Mouse (Mus musculus) hindbrain, embryonic 12.5 days (tissue): Measurements from ENCODE around the gene Acoxl. TPM values are rescaled to one million over a fixed set of nuclear protein-coding genes. Genes with fewer than 3 reads are reported as not detected.

ENCODE experiments used
- ATAC-seq: fragments of 200-750 bp; cut with Nextera tagmentation; 2 replicates; pipeline ENCODE4 v1.8.0; 2017; ENCODE audit warnings: moderate TSS enrichment; ENCODE audit not compliant: low FRiP score
- H3K27ac ChIP-seq: fragments of 300-500 bp; sonication (generic); 2 replicates; pipeline ENCODE4 v1.5.1; 2016; ENCODE audit warnings: mild to moderate bottlenecking
- H3K27me3 ChIP-seq: fragments of 300-500 bp; sonication (generic); 2 replicates; pipeline ENCODE4 v1.6.1; 2016; ENCODE audit warnings: mild to moderate bottlenecking
- H3K36me3 ChIP-seq: fragments of 300-500 bp; sonication (generic); 2 replicates; pipeline ENCODE4 v1.6.1; 2016; ENCODE audit warnings: mild to moderate bottlenecking
- H3K4me1 ChIP-seq: fragments of 300-500 bp; sonication (generic); 2 replicates; pipeline ENCODE4 v1.6.1; 2016
- H3K4me2 ChIP-seq: fragments of 300-500 bp; sonication (generic); replicated peaks from 2 replicates; pipeline ENCODE4 v1.6.1; 2016; ENCODE audit warnings: mild to moderate bottlenecking
- H3K4me3 ChIP-seq: fragments of 300-500 bp; sonication (generic); 2 replicates; pipeline ENCODE4 v1.5.1; 2016; ENCODE audit warnings: mild to moderate bottlenecking
- H3K9ac ChIP-seq: fragments of 300-500 bp; sonication (generic); 2 replicates; pipeline ENCODE4 v1.6.1; 2016; ENCODE audit warnings: mild to moderate bottlenecking, moderate library complexity
- H3K9me3 ChIP-seq: fragments of 300-500 bp; sonication (generic); replicated peaks from 2 replicates; pipeline ENCODE4 v1.6.1; 2016; ENCODE audit warnings: mild to moderate bottlenecking
- WGBS: fragments of 180-500 bp; shearing (Covaris S2); methylation state at CpG from one replicate; pipeline ENCODE4 v1.1.7; 2016; 5-methylcytosine and 5-hydroxymethylcytosine counted together
- polyA plus RNA-seq: library from polyadenylated mRNA; unstranded; fragments of >200 nt; fragmentation: Nextera tagmentation; extraction: Ambion mirVana; gene quantifications from 2 replicates; pipeline ENCODE4 v1.2.1, GENCODE M21; 2016

Acoxl gene
- polyA plus RNA-seq, 1 experiment from 2014 or later = 0.15 TPM

DNA sequence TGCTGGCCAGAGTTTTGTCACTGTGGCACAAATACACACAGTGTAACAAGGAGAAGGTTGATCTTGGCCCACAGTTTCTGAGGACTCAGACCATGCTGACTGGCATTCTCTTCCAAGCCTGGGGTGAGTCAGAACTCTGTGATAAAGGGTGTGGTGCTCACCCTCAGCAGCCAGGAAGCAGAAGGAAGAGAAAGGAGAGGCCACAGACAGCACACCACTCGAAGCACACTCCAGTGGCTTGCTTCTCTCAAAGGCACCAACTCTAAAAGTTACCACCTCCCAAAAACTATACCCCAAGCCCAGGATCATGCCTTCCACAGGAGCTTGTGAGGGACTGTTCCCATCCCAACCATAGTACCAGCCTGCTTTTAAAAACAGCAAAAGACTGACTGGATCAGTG, 220.0 kb downstream of the Acoxl start:
- Histone ChIP-seq H3K27ac (no peak overlapping the region), H3K4me1 (no peaks in the 10 kb centered on the region), H3K9me3 (no peaks in the 10 kb centered on the region), H3K4me3 (no peak overlapping the region), H3K9ac (no peak overlapping the region), H3K36me3 (no peaks in the 10 kb centered on the region), H3K4me2 (no peak overlapping the region), H3K27me3 (no peaks in the 10 kb centered on the region)
- no peak for ATAC-seq
- 89% methylated on average over 1 of the region's 1 CpGs for WGBS

DNA sequence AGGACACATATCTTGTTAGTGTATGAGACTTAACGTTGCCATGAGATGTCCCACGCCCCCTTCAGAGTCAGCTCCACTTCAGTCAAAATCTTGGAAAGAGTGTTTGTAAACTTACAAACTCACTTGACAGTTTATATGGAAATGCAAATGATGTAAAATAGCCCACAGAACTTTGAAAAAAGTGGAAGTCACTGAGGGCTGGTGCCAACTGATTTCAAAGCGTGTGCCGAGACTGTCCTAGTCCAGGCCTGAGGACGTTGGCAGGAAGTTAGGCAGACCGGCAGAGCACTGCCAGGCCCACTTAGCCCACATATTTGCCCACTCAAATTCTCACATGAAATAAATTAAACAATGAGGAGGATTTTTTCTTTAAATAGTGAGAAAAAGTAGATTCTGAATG, 221.5 kb downstream of the Acoxl start:
- Histone ChIP-seq H3K4me2 (no peak overlapping the region), H3K9me3 (no peaks in the 10 kb centered on the region), H3K36me3 (no peaks in the 10 kb centered on the region), H3K27me3 (no peaks in the 10 kb centered on the region), H3K4me1 (0 out of 2 replicates have a peak, but pooled peaks cover 3% of the 10 kb centered on the region), H3K27ac (no peak overlapping the region), H3K4me3 (no peak overlapping the region), H3K9ac (no peak overlapping the region)
- ATAC-seq = no peak
- WGBS = 82% methylated on average over 6 of the region's 6 CpGs

DNA sequence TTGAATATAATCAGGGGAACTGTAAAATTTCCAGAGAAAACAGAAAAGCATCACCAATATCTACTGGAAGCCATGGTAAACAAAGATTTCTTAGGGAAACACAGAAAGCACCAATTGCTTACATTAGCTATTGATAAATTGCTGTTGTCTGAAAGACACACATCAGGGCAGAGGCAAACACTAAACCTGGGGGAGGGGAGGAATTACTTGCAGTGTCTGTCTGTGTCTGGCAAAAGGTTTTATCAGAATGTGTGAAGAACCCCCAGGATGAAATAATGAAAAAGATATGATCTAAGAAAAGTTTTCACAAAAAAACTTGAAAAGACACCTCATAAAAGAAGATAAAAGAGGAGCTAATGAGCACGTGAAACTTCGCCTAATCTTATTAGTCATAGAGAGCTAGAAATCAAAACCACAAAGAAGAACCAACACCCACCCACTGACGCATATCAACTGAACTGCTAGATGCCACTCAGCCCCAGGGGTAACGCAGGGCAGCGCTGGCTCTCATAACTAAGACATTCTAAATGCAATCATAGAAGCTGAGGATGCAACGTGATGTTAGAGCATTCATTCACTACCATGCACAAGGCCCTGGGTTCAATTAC, 222.1 kb downstream of the Acoxl start:
- Histone ChIP-seq H3K4me1 (0 out of 2 replicates have a peak, but pooled peaks cover 3% of the 10 kb centered on the region), H3K27ac (no peak overlapping the region), H3K27me3 (no peaks in the 10 kb centered on the region), H3K4me3 (no peak overlapping the region), H3K36me3 (no peaks in the 10 kb centered on the region), H3K9me3 (no peaks in the 10 kb centered on the region), H3K4me2 (no peak overlapping the region), H3K9ac (no peak overlapping the region)
- 46% methylated on average over 6 of the region's 6 CpGs for WGBS
- no peak for ATAC-seq

DNA sequence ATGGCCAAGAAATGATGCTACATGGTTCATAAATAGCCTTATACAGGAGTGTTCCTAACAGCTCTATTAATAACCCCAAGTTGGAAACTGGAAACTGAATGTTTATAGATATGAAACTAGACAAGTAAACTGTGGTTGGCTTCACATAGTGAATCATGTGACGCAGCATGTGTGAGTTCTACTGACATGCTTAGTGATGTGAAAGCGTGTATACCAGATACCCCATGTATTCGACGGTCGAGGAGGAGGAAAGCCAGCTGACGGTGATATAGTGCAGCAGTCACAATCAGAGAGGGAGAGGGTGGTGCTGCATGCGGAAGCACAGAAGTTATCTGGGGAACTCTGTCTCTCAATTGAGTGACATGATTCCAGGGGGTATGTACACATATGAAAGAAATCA, 222.8 kb downstream of the Acoxl start:
- no peak for ATAC-seq
- WGBS = 91% methylated on average over 7 of the region's 7 CpGs

DNA sequence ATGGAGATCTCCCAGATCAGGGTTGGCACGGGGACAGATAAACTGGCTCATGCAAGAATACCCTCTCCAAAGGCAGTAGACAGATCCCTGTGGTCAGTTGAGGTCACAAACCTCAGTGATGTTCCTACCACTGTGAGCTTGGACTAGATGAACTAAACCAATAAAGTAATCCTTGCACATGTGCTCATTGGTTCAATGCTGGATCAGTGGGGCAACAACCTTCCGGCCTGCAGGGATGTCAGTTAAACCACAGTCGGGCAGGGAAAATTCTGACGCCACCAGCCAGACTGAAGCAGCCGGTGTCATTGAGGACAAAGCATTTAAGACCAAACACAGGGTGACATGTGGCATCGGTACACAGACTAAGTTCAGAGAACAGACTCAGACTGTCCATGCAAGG, 224.1 kb downstream of the Acoxl start:
- Histone ChIP-seq H3K27ac (no peak overlapping the region), H3K36me3 (no peaks in the 10 kb centered on the region), H3K27me3 (no peaks in the 10 kb centered on the region), H3K9ac (no peak overlapping the region), H3K4me2 (no peak overlapping the region), H3K9me3 (no peaks in the 10 kb centered on the region), H3K4me1 (0 out of 2 replicates have a peak, but pooled peaks cover 3% of the 10 kb centered on the region), H3K4me3 (no peak overlapping the region)
- no peak for ATAC-seq
- WGBS = 94% methylated on average over 6 of the region's 6 CpGs

More for the DNA sequence above, 222.8 kb downstream of the Acoxl start:
- no peaks in the 10 kb centered on the region for H3K9me3 ChIP-seq
- no peak overlapping the region for H3K4me2 ChIP-seq
- 0 out of 2 replicates have a peak, but pooled peaks cover 3% of the 10 kb centered on the region for H3K4me1 ChIP-seq
- no peak overlapping the region for H3K9ac ChIP-seq
- no peaks in the 10 kb centered on the region for H3K36me3 ChIP-seq
- H3K4me3 ChIP-seq = no peak overlapping the region
- H3K27ac ChIP-seq = no peak overlapping the region
- H3K27me3 ChIP-seq = no peaks in the 10 kb centered on the region

DNA sequence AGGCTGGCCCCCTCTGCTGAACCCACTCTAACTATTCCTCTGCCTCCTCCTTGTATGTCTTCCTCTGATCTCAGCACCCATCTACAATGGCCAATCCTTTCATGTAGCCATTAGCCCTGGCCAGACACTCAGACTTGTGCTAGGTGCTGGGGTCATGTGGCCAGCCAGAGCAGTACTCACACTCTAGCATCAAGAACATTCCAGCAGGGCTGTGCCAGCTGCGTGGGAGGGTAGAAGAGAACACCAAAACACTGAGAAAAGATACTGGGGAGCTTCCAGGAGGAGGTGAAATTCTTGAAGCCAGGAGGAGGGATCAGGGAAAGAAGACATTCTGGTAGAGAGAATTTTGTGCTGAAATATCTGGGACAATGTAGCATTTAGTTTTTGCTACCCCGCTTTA, 226.3 kb downstream of the Acoxl start:
- H3K9ac ChIP-seq = no peak overlapping the region

DNA sequence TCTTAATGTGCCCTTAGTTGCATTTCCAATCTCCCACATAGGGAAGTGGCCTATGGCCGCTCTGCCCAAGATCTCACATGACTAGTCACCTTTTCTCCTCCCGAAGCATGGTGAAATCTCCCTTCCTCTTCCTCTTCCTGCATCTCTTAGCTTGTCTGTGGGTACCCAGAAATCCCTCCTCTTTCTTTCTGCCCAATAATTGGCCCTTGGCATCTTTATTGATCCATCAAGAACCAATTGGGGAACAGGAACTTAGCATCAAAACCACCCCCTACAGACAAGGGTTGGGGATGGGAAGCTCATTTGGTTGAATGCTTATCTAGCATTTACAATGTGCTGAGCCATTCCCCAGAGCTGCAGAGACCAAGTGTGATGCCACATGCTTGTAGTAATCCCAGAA, 226.9 kb downstream of the Acoxl start:
- 86% methylated on average over 2 of the region's 2 CpGs for WGBS
- H3K9me3 ChIP-seq = no peaks in the 10 kb centered on the region
- no peaks in the 10 kb centered on the region for H3K27me3 ChIP-seq
- H3K27ac ChIP-seq = no peak overlapping the region
- H3K36me3 ChIP-seq = no peaks in the 10 kb centered on the region
- 0 out of 2 replicates have a peak, but pooled peaks cover 3% of the 10 kb centered on the region for H3K4me1 ChIP-seq
- ATAC-seq = no peak
- no peak overlapping the region for H3K4me2 ChIP-seq
- H3K9ac ChIP-seq = no peak overlapping the region
- H3K4me3 ChIP-seq = no peak overlapping the region

More for the DNA sequence above, 226.3 kb downstream of the Acoxl start:
- H3K36me3 ChIP-seq = no peaks in the 10 kb centered on the region
- ATAC-seq = no peak
- H3K4me1 ChIP-seq = 0 out of 2 replicates have a peak, but pooled peaks cover 3% of the 10 kb centered on the region
- H3K4me2 ChIP-seq = no peak overlapping the region
- 93% methylated on average over 2 of the region's 2 CpGs for WGBS
- H3K9me3 ChIP-seq = no peaks in the 10 kb centered on the region
- no peak overlapping the region for H3K4me3 ChIP-seq
- no peak overlapping the region for H3K27ac ChIP-seq
- H3K27me3 ChIP-seq = no peaks in the 10 kb centered on the region

DNA sequence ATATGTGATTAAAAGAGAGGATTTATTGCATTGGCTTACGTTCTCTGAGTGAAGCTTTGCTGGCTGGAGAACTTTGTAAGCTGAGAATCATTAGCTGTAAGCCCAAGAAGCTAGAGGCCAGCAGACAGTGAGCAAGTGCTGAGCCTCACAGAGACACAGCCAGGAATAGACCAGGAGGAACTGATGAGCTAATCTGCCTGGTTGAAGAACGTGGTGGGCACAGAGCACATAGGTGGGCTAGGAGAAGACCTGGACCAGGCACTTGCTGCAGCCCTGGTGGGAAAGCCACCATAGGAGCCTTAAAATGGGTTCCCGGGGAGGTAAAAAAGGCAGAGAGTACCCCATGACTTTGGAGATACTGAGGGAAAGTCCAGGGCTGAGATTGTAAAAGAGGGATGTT, 228.5 kb downstream of the Acoxl start:
- Histone ChIP-seq H3K27me3 (no peaks in the 10 kb centered on the region), H3K4me2 (no peak overlapping the region), H3K9me3 (no peaks in the 10 kb centered on the region), H3K27ac (no peak overlapping the region), H3K4me3 (no peak overlapping the region), H3K4me1 (0 out of 2 replicates have a peak, but pooled peaks cover 3% of the 10 kb centered on the region), H3K36me3 (no peaks in the 10 kb centered on the region), H3K9ac (no peak overlapping the region)
- ATAC-seq = no peak
- WGBS = 81% methylated on average over 3 of the region's 3 CpGs

DNA sequence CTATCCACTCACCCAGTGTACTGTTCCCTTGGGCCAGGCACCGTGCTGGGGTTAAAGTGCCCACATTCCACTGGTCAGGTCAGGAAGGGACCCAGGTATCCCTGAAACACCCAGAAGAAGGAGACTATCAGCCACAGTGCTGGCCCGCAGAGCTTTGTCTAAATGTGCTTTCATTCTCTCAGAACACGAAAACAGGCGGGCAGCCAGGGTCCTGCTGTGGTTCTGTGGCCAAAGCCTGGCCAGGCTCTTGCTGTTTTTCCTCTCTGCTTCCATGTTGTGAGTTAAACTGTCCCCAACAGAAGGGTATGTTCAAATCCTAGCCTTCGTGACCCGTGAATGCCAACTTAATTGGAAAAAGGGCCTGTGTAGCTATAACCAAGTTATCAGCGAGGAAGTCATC, 228.9 kb downstream of the Acoxl start:
- Histone ChIP-seq H3K27ac (no peak overlapping the region), H3K27me3 (no peaks in the 10 kb centered on the region), H3K4me1 (0 out of 2 replicates have a peak, but pooled peaks cover 3% of the 10 kb centered on the region), H3K4me2 (no peak overlapping the region), H3K9ac (no peak overlapping the region), H3K36me3 (no peaks in the 10 kb centered on the region), H3K4me3 (no peak overlapping the region), H3K9me3 (no peaks in the 10 kb centered on the region)
- 84% methylated on average over 7 of the region's 7 CpGs for WGBS
- no peak for ATAC-seq

DNA sequence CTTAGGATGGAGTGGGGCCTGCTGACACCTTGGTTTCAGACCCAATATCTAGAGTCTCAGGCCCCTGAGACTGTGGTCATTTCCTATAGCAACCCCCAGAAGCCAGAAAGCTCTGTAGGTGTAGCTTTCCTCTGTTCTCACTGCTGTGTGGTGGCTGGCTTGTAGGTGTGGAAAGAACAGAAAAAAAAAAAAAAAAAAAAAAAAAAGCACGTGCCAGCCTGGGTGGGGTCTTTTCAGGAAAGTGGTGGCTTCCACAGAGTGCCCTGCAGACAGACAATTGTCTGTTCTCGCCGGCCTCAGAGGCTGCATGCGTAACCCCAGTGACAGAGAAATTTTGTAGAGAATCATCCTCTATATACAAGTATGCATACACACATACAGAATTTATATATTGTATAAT, 229.5 kb downstream of the Acoxl start:
- Histone ChIP-seq H3K4me2 (no peak overlapping the region), H3K27ac (no peak overlapping the region), H3K36me3 (no peaks in the 10 kb centered on the region), H3K4me1 (0 out of 2 replicates have a peak, but pooled peaks cover 3% of the 10 kb centered on the region), H3K9me3 (no peaks in the 10 kb centered on the region), H3K4me3 (no peak overlapping the region), H3K9ac (no peak overlapping the region), H3K27me3 (no peaks in the 10 kb centered on the region)
- 79% methylated on average over 4 of the region's 4 CpGs for WGBS
- ATAC-seq = no peak

DNA sequence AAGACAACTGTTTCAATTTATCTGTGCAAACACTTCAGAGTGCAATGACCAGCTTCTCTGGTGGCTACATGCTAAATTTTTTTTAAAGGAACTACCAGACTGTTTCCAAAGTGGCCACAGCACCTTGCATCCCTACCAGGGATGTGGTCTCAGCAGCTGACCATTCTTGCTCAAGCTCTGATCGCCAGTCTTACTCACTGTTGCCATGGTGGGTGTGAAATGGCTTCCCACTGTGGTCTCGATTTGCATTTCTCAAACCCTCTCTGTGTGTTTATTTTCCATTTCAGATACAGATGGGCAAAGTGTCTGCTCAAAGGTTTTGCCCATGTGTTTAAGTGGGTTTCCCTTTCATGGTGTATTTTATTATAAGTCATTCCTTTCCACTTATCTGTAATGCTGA, 230.3 kb downstream of the Acoxl start:
- H3K9ac ChIP-seq = no peak overlapping the region
- no peak for ATAC-seq
- no peaks in the 10 kb centered on the region for H3K27me3 ChIP-seq
- no peaks in the 10 kb centered on the region for H3K9me3 ChIP-seq
- no peak overlapping the region for H3K4me2 ChIP-seq
- 54% methylated on average over 2 of the region's 2 CpGs for WGBS
- 0 out of 2 replicates have a peak, but pooled peaks cover 3% of the 10 kb centered on the region for H3K4me1 ChIP-seq
- no peak overlapping the region for H3K27ac ChIP-seq
- H3K4me3 ChIP-seq = no peak overlapping the region
- no peaks in the 10 kb centered on the region for H3K36me3 ChIP-seq

DNA sequence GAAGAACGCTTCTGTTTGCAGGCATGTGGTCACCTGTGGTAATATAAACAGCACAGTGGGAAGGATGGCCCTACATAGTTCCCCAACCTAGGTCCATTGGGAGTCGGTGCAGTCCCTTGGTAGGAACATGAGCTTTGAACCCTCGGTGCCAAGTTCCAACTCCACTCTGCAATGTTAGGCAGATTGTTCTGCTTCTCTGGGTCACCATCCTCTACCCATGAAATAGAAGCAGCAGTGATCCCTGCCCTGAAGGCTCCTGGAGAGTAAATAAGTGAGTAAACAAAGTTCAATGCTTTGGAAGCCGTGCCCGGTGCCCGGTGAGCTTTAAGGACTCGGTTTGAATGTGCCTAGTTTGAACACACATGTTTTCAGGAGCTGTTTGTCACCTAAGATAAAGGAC, 233.1 kb downstream of the Acoxl start:
- ATAC-seq = no peak
- Histone ChIP-seq H3K4me1 (no peaks in the 10 kb centered on the region), H3K27me3 (no peaks in the 10 kb centered on the region), H3K4me2 (no peak overlapping the region), H3K9me3 (no peaks in the 10 kb centered on the region), H3K27ac (no peak overlapping the region), H3K9ac (no peak overlapping the region), H3K4me3 (no peak overlapping the region), H3K36me3 (no peaks in the 10 kb centered on the region)
- WGBS = 85% methylated on average over 7 of the region's 7 CpGs

DNA sequence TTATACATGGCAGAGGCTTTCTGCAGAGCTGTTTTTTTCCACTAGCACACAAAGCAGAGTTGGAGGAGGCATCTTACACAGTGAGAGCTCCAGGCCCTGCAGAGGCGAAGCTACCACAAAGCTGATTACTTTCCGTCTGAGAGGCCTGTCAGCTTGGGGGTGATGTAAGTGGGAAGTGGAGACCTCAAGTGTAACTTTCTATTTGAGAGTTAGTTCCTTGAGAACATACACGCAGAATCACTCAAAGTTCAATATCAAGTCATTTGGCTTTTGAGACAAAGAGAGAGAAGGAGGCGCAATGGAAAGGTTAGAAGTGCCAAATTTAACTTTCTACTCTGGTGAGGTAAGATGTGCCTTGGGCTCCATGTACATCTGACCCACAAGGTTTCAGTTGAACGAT, 234.3 kb downstream of the Acoxl start:
- no peak overlapping the region for H3K4me3 ChIP-seq
- WGBS = 87% methylated on average over 5 of the region's 5 CpGs
- H3K4me1 ChIP-seq = no peaks in the 10 kb centered on the region
- no peak overlapping the region for H3K27ac ChIP-seq
- H3K9me3 ChIP-seq = no peaks in the 10 kb centered on the region
- H3K36me3 ChIP-seq = no peaks in the 10 kb centered on the region
- ATAC-seq = no peak
- H3K4me2 ChIP-seq = no peak overlapping the region
- no peak overlapping the region for H3K9ac ChIP-seq
- no peaks in the 10 kb centered on the region for H3K27me3 ChIP-seq
